Mouse (Mus musculus): Measurements from ENCODE around the gene Zfp503.

The Zfp503 gene

DNA sequence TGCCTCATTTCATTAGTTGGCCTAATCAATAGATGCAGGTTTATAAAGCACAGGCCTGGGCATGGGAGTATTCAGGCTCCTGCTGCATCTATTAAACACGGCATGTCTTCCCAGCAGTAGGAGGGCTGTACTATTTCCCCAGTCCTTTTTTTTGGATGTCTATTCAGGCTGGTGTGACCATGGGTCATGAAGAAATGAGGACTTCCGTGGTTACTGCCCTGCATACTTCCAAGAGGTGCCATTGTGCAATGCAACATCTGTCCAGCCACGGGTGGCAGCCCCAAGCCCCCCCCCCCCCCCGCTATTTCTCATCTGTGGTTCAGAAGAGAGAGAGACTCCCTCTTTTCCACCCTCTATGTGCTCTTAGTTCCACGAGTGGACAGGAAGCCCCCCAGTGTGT is 23.1 kb downstream of the Zfp503 start:
- no peak for DNase-seq

DNA sequence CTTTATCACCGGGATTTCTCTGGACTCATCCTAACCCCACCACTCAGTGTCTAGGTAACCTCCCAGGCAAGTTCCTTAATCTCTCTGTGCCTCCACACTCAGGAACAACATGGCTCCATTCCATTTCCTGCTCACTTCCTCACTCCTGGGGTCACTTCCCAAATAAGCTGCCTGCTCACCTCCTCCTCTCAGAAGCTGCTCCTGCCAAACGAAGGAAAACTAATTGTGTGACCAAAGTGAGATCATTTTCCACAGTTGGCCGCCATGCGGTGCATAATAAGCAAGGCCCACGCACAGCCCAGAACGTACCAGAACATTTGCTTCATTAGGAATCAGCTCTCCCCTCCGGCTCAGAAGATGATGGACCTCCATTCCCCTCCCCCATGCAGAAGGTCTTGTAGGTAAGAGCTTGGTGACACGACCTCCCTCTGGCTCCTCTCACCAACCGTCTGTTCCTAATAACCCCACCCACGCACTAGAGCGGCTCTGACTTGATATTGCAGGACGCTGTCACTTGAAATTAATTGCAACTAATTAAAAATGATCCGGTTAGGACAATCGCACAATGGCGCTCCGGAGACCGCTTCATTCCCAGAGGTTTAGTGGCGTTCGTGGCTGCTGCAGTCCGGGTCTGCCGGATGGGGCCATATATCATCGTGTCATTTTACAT is 26.9 kb downstream of the Zfp503 start:
- peak; percentile 61 for DNase-seq

DNA sequence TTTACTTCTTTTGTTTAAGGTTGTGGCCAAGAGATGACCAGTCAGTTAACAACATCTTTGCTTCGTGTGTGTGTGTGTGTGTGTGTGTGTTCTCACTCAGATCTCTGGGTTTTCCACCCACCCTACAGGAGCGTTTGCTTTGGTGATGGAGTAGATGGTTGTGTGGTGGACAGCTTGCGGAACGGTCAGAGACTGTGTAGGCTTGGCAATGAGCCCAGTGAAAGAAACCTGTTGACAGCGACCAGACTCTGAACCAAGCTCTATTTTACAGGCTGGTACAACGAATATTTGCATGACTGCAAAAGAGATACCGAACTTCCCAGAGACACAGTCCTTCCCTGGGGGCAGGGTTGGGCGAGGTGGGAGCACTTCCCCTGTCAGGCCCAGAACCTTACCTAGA is 30.2 kb downstream of the Zfp503 start:
- no peak for DNase-seq

DNA sequence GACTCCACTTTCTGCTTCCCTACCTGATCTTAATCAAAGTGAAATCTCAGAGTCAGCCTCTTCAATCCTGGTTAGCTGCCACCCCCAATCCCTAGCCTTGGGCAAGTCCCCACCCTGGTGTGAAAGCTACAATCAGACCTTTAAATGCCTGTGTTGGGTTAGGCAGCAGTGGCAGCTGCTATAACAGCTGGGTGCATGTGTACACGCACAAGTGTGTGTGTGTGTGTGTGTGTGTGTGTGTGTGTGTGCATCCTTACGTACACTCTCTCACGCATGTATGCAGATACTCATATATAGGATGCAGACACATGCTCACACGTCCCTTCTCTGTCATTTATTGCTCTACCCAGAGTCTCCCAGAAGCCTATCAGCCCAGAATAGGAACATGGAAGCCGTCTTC is 30.8 kb downstream of the Zfp503 start:
- DNase-seq, result no peak

DNA sequence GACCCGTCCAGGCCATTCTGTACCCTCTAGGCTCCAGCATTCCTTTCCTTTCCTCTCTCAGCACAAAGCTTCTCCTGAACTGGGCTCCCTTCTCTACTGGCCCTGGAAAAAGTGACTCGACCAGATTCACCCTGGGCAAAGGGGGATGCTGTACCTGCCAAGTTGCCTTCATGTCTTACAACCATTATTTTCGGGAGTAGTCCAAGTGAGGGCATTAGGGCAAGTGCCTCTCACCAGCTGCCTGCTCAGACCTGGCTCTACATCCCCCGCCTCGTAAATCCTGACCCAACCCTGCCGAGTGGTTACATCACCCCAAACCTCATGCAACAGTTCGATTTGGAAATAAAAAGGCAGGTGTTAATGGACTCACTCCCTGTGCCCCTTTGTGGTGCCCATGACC is 36.9 kb downstream of the Zfp503 start:
- DNase-seq, result no peak

DNA sequence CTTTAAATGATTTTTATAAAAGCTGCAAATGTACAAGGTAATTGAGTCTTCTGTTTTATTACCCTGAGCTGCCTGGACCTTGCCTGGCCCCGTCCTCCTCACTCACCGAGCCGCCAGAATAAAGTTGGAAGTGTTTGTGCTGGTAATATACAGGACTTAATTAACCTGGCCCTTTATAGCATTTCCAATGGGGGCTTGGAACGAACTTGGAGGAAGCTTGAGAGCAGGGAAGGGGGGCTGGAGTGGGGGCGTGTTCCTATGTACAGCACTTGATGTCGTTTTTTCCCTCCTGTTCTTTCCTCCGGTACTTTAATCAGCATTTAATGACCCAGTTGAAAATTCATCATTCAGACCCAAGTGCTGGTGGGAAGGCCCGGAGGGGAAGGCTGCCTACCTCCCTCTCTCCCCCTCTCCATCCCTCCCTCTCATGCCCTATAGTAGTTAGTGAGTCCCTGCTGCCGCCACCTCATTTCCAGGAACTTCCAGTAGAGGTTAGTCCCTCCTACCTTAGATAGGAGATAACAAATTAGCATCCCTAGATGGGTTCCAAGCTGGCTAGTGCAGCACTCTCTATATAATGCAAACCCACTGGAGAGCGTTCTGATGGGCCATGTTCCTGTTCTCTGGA is 37.4 kb downstream of the Zfp503 start:
- DNase-seq, result no peak

DNA sequence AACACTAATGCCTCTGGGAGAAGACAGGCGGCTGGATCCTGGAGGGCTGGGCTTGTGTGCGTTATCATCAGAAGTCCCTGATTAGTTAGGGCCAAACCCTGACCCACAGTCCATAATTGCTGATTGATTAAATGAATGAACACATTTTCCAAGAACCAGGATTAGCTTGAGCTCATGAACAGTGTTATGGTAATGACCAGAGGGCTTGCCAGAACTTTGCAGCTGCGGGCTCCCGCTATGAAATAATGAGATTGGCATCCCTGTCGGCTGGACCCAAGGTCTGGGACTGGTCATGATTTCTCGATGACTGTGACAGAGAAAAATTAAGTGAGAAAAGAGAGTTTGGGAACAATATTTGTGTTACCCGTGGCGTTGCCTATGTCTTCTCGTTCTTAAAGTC is 44.5 kb downstream of the Zfp503 start:
- DNase-seq, result no peak

DNA sequence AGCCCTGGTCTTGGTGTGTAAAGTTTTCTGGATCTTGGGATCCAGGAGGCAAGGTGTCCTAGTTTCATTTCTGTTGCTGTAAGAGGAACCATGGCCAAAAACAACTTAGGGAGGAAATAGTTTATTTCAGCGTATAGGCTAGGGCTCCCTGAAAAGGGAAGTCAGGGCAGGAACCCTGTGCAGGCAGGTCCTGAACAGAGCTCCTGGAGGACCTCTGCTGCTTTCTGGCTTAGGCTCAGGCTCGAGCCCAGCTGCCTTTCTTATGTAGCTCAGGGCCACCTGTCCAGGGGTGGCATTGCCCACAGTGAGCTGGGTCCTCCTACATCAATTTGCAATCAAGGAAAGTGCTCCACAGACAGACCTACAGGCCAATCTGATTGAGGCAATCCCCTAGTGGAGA is 47.8 kb downstream of the Zfp503 start:
- DNase-seq, result no peak

DNA sequence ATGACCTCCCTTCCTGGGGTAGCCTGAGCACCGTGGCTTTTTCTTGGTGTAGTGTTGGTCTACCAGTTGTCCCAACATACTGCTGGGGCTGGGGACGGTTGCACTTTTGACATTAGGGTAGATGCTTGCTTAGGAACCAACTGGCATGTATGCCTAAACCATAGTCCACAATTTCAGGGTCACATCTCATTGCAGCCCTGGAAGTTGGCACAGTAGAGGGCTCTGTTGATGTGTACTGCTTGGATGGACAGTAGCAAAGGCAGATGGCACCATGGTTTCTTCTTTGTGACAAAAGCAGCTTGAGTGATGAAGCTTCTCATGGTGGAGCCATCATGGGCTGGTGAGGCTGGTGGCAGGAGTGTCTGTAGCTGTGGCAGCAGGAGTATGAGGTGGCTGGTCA is 52.3 kb downstream of the Zfp503 start:
- DNase-seq, result no peak

DNA sequence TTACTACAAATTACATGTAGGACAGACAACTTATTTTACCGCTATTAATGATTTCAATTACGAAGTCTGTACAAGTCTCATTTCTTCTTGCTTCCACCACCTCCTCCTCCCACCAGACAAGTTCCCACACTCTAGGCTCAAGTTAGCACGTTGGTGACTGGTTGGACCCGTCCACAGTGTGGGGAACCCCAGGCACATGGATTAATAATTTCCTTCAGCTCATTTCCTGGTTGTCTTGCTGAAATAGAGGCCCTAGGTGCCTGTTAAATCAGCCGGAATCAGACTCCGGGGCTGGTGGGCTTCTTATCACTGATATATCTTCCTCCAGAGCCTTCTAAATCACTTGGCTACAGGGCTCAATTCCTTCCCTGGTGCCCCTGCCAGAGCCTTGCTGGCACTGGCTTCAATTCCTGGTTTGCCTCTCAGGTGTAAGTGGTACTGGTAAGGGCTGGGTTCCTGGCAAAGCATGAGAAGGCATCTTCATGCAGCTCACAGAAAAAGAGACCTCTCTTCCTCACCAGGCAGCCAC is 53.2 kb downstream of the Zfp503 start:
- no peak for DNase-seq

All from kidney, postnatal 10 days (tissue).